Mouse (Mus musculus): ENCODE results near the gene Wars2.
A peak's percentile ranks its signal among the peaks of the same experiment; 100 is the strongest.

Gene Wars2

DNA sequence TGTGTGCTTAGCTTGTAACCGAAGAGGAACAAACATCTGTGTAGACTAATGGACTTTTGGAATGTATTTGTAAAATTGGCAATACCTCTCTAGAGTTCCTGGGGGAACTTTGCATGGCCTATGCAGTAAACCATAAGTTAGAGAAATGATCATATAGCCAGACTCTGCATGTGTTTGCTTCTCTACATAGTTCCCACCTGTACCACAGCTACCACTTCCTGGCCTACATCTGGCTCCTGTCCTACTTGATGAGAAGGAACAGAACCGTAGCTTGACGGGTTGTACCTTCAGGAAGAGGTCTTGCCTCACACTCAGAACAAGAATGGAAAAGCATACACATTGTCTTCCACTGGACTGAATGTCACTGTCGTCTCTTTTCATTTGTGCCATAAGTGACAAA, 52.7 kb downstream of the Wars2 start:
- no peak for DNase-seq

DNA sequence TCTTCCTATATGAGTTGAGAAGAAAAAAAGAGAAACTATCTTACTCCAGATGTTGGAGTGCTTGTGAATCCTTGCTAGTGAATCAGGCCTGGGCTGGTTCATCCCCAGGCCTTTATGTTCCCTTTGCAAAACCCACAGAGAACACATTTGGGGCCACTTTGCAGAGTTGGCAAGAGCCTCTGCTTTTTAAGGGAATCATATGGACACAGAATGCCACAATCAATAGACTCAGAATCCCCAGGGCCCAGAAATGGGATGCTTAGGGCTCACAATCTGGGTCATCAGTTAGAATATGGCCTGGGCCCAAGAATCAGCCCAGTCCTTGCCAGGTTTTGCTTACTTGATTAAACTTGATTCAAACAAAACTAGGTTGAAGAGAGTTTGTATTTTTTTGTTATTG, 62.5 kb downstream of the Wars2 start:
- no peak for DNase-seq

DNA sequence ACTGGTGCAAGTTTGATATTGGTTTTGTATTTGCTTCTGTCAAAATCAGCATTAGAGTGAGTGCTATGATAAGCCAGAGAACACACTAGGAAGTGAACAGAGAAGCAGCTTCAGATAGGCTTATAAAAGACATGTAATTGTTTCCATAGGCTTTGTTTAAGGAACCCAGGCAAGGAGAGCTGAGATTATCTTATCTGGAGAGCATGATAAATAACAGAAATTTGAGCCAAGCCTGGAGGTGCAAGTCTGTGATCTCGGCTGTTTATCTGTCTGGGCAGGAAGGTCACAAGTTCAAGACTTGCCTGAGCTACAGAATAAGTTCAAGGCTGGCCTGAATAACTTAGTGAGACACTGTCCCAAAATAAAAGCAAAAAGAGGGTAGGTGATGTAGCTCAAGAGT, 67.5 kb downstream of the Wars2 start:
- no peak for DNase-seq

DNA sequence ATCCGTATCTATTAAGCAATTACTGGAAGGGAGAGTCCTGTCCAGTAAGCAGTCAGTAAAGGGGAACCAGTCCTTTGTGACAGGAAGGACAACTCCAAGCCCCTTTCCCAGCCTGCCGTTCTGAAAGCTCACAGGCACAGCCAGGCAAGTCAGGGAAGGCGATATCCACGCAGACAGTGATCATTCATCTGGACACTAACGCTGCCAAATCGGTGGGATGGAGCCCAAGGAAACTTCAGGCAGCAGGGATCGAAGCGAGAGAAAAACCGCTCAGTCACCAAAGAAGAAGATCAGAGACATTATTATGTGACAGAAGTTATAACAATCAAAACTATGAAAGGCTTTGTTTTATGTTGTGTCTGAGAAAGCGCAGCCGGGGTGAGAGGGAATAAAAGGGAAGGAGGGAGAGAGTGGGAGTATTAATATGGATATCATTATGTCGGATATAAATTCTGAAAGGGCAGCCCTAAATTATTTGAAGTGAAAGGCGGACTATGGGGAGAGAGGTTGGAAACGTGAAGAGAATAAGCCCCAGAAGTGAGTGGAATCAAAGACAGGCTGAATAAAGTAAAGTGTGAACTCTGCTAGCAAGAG, 70.3 kb downstream of the Wars2 start:
- no peak for DNase-seq

DNA sequence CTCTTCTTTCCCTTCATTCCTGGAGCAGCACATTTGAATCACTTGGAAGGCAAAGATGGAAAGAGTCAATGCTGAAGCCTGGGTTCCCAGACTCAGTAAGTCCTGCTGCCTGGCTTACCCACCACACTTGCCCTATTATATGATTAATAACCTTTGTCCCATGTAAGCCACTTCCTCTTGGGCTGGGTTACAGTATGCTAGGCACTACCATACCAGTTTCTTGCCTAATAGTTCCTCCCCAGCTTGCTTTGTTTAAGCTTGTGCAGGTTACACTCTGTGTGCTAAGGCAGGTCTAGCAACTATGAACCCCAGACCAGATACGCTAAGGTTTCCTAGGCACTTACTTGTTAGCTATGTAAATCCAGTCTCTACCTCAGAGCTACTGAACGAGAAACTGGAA, 86.9 kb downstream of the Wars2 start:
- no peak for DNase-seq

DNA sequence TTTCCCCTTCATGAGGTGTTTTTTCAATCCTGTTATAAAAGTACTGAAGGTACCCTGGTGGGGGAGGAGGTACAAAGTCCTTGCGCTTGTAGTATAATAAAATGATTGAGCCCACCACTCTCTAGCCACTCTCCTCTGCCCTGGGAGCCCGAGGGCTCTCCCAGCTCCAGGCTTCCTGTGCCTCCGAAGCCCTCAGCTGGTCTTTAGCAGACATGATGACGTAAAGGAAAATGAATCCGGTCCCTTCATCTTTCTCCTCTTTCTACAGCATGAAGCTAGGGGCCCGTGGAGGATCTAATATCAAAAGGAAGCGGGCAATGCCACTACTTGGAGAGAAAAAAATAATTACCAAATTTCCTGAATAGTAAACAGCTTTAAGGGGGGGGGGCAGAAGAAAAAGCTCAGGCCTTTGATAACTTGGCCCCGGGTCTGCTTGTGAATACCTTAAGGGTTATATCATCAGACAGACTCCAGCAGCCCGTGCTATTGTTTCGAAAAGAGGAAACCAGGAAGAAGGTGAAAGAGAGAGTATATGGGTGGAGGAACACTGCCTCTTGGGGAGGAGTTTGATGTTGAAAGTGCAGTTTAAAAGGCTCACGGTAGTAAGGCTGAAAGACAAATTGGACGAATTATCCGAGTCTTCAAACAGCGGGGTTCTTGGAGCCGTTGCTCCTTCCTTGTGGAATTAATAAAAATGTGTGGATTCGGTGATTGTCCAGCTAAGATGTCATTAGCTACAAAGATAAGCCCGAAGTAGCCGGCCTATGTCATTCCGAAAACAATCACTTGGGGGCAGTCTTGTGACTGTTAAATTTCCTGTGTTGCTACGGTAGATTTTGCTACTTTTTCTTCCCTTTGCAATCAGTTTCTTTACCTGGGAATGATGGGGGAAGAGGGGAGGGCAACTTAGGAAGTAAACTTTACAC, 92.8 kb downstream of the Wars2 start:
- DNase-seq: peak; percentile 58

DNA sequence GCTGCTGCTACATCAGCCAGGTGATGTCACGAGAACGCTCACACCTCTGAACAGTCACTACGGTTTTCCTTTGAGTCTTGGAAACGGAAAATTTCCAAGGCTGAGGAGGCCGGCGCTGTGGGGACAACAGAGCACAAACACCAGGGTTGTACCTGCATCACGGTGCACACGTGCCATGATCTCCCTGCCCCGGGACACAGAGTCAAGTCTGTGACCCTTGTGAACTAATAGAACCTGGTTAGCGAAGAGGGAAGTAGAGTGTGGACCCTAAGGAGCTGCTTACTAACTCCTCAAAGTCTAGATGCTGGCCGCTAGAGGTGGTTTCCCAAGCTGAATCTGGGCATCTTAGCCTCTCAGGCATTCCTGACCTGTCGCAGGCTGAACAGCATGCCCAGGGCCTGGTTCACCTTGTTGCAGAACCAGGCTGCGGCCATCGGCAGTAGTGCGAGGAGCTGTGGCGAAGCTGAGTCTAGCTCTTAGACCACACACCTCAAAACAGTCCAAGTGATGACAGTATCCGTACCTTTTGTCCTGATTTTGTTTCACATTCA, 93.5 kb downstream of the Wars2 start:
- DNase-seq: no peak

DNA sequence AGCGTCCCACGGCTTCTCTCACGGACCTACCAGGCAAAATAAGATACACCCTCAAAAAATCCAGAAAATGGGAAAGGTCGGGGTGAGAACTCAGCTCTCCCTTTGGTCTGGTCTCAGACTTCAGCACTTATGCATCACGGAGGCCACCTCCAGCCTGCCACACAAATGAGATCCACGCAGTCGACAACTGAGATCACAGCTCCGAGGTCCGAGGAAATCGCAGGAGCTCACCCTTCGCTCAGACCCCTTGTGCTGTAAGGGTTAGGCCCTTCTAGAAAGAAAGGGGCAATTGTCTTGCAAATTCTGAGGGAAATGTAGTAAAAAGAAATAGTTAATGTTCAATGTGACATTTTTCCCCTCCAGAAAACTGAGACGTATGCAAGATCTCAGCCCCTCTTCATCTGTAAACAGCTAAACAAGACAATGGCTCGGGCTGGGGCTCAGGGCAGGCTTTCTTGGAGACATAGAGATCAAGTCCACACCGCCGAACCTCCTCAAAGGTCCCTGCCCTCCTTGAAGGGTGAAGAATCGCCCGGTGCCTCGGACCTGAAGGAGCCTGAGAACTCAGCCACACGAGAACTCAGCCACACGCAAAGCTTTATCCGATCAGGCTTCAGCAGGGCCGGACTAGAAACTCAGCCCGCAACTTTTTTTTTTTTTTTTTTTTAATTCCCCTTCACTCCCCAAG, 94.4 kb downstream of the Wars2 start:
- DNase-seq: no peak

DNA sequence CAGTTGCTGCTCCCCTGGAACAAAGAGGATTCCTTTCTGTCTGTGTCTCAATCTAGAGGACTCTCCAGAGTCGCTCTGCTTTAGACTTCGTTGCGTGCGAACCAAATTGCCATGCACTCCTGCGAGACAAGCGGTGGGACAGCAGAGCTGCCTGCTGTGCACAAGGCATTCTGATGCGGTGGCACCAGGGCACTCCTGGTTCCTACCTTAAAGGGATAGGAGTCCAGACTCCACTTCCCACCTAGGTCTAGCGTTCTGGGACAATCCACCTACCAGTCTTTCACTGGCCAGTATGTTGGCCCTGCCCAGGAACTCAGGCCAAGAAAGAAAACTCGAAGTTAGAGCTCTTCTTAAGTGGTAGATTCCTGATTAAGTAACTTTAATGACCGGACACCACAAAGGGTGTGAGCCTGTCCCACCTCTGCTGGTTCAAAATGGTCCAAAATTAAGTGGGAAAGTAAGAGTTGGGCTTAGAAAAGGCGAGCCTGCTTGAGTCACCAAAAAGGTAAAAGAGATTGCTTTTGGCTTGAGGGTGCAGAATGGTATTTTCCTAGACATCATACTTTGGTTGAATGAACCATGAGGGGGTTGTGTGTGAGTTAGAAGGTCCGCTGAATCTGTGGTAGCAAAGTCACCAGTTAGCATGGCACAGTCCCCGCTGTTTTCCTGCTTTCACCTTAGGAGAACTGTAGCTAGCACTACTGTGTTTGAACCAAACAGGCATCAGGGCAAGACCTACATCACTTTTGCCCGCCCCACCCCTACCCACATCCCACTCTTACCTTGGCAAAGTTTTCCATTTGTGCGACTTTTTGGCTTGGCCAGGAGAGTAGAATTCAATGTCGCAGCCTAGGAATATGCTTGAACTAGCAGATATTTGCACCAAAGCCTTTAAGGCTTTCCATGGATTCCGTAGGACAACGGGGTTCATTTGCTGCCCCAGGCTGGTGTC, 95.2 kb downstream of the Wars2 start:
- no peak for DNase-seq

DNA sequence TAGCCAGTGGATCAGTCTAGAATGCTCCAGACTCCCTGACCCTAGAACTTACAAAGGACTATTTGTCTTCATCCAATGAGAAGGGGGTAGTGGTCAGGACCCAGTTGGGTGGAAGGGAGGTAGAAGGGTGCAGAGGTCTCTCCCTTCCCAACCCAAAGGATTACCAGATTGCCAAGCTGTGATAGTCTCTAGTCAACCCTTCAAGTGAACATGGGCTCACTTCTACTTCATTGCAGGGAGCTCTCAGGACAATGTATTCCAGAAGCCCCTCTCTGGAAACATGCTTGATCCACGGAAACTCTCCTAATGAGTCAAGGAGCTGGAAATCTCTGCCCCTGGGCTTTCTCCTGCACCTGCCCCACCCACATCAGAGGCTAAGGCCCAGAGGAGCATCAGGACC, 97.8 kb downstream of the Wars2 start:
- DNase-seq: no peak

DNA sequence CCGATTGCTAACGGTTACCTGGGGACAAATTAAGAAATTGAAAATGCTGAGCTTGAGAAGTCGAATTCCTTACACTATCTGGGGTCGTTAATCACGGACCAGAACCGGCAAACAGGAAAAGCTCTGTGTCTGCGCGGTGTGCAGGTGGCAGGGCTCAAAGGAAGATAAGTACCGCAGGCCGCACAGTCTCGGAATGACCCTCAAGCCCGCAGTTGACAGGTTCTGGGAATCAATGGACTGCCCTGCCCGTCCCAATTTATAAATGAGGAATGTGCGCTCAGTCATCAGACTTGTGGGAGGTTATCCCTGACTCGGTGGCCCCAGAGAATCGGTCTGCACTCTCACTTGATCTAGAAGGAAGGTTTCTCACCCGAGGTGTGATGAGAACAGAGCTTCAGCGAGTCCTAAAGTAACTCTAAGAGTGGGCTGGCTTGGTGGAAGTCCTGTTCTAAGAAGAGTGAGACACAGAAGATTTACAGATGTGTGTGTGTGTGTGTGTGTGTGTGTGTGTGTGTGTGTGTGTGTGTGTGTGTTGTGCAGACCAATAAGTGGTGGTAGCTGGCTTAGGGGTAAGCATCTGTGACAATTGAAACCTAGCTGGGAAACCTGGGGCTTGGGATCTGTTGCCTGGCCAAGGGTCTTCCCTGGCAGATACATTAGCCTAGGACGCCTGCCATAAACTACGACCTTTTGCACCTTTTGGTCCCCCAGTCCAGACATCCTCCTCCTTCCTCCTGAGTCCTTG, 98.6 kb downstream of the Wars2 start:
- no peak for DNase-seq

DNA sequence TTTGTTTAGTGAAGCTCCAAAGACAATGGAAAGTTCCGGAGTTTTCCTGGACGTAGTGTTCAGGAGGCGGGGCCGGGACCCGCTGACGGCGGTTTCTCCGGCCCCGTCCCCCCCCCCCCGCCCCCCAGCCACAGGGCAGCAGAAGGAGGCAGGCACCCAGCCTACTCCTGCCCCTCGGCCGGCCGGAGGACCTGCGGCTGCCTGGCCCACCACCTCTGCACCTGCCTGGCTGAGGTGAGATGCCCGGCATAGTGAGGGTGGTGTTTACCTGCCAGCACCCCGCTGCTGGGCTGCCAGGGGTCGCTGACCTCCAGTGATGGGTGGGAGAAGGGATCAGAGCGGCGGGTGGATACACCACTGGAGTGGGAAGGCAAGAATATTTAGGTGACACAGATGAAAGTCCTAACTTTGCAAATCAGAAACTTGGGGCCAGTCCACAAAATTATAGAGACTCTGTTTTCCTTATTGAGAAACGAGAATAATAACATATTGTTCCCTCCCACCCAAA, 99.4 kb downstream of the Wars2 start, which contains the start of gene Tbx15:
TSS of gene Tbx15 (plus strand) at position 169 of the 508 bp plus-strand sequence.
- DNase-seq: no peak

DNA sequence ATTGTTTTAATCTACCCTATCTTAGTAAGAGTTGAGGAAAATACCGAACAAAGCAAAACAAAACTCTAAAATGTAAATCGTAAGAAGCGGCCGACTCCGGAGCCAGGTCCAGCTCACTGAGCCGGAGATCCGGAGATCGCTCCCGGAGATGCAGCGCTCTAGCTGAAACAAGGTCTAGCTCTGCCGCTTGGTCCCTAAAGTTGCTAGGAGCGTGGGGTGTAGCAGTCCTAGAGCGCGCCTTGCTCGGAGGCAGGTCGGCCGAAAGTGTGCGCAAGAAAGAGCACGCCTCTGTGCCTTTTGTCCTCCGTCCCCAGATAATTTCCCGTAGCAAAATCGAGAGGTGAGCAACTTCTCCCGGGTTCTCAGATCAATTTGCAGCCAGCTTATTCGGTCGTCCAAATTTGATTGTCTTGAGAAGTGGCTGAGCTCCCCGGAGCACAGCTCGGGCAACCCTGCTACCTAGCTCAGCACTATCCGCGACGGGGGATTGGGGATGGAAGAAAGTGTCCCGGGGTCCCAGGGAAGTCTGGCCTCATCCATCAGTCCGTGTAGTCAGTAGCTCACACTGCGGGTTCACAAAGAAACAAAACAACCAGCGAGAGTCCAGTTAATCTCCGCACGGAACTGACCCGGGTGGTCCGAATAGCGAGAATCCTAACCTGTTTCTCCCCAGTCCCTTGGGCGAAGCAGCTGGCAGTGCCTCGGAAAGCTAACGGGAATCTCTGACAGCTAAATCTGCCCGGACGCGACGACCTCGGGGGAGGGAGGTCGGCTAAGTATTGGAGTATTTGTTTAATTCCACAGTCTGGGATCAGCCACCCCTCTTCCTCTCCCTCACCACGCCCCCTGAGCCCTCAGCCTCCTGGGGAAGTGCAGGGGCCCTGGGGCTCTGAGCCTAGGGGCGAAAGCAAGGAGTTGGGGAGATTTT, 100.2 kb downstream of the Wars2 start:
- no peak for DNase-seq

DNA sequence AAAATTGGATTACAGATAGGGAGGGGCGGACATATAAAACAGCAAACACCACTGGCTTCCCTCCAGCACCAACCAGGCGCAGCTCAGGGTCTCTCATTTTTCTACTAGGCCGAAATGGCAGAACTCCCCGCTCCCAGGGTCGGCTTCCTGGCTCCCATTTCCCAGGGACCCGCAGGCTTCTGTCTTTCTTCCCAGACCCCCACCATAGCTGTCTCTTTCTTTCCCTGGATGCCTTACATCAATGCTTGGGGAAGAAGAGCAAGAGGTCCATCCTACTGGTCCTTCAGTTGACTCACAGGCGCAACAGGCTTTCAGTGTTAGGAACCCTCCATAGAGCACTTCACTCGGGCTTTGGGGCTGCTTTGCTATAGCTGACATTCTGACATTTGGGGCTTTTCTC, 101.6 kb downstream of the Wars2 start:
- DNase-seq: no peak

DNA sequence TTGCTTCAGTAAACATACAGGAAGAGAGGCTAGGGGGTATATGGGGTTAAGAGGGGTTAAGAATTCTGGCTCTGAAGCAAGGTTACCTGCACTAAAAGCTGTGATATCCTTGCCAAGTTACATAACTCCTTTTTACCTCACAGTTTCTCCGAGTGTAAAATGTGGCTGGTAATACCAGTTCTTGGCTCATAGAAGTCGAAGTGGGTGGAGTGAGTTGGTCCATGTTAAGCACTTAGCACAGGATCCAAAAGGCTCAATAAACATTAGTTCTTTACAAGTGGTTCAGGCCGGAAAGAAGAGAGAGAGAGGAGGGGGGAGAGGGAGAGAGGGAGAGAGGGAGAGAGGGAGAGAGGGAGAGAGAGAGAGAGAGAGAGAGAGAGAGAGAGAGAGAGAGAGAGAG, 104.5 kb downstream of the Wars2 start:
- DNase-seq: no peak

DNA sequence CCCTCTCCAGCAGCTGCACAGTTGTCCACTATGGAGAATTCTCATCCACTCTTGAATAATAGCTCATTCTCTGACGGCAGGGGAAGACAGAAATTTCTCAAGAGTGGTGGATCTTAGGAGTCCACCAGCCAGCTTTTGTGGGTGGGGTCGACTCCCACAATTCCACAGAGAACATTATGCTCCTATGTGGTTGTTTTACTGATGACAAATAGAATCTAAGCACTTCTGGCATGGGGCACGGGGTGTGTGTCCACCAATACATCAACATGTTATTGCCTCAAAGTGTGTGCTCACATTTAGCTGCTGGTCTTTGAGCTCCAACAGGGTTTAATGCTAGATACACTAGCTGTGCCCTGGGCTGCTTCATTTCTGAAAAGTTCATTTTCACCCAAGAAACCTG, 105.8 kb downstream of the Wars2 start:
- no peak for DNase-seq

DNA sequence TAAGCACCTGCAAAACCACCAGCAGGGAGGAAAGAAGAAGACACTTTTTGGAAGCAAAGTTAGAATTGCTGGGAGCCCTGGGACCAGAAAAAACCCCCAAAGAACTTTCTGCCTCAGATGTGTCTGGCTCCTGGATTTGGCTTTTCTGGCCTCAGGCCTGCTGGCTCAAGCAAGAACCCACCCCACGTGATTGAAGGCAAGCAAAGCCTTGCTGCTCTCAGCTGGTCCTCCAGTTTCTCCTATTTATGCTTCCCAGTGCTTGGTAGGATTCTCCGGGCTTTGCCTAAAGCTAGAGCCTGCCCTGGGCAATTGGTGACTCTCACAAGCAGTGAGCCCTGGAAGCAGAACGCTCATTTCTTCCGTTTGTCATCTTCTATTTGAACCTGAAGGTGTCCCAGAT, 106.7 kb downstream of the Wars2 start:
- no peak for DNase-seq

DNA sequence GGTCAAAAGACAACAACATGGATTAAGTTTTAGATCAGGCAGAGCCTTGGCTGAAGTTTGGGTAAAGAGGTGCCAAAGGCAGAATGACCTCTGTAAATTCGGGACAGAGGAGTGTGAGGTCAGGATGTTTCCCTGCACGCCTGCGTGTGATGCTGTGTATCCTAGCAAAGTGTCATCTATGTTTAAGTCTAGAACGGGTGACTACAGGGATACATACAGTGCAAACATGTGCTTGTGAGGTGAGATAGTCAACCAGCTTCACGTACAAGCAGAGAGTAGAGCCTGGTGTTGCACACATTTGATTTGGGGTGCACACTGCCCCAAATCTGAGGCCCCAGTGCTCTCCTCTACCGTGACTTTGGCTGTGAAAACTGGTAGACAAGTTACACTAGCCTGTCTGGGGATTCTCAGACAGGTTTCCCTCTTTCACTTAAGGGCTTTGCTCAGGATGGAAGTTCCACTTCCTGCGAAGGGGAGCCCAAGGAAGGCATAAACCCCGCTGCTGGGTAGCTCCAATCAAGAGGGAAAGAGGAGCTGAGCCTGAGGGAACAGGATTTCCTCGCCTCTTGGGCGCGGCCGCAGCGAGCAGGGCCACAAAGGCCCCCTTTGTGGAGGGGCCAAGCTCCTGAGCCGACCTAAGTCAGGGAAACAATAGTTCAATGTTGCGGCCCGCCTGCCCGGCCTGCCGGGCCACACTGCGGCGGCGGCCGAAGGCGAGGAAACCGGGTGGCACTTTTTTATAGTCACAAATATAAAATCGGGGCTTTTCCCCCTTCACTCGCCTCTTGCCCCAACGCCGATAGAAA, 107.3 kb downstream of the Wars2 start:
- no peak for DNase-seq

DNA sequence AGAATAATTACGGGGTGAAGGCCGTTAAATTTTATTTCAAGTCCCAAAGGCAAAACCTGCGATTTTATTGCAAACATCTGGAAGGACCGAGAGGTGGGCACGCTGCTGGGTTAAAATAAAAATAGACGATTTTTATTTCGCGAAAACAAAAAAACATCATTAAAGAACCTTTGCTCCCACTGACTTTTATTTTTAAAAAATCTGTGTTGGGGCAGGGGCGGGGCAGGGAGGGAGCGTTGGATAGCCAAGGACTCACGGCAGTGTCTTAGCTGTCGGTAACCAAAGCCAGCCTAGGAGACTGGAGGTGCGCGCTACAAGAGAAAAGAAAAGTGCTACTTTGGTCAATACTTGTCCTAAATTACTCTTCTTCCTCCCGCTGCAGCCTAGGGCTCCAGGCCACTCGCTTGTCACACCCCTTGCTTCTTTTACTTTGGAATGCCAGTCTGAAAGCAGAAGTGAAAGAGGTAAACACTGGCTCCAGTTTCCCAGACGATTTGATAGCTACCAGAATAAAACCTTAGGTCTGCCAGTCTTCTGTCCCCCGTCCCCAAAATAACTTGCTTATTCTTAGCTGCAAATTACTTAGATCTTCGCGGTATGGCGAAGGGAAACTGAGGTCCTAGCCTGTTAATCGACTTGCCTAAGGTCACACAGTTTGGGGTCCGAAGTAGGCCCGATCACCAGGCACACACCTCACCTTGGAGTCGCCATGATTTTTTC, 108.1 kb downstream of the Wars2 start:
- no peak for DNase-seq
